11 mouse cellular contexts compared by ENCODE assay signal in the genomic region with DNA sequence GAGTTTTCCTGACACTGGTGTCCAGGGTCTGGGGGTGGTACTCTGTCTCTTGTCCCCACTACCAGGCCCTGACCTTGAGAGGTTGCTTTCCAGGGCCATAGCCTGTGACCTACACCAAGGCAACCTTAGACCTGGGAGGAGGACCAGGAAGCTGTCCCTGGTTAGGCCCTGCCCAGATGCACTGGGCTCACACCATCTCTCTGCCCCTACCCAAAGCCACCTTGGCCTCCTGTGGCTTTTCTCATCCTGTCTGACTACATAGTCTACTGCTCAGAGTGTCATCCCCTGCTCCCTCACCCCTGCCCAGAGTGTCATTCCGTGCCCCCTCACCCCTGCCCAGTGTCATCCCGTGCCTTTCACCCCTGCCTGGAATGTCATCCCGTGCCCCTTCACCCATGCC. TPM values are rescaled to one million over a fixed set of nuclear protein-coding genes. Genes with fewer than 3 reads are reported as not detected.
A peak's percentile ranks its signal among the peaks of the same experiment; 100 is the strongest.
DNase-seq lines count a peak whose midpoint lies in the region; ATAC-seq and TF ChIP-seq lines count a peak whose summit lies in the region.
"Had no signal": no experiment of that assay in that cellular context is flagged by ENCODE, and none has a peak within 500 bp of the region (broad histone marks: within the 10 kb centered on the region; RNA-seq: fewer than 3 reads in every experiment).

No protein-coding gene starts in this region.

- H3K4me2 ChIP-seq in hindbrain, embryonic 11.5 days (replicated peaks; ENCODE audit: low read depth, low read length): no peak overlapping the region
- no peak overlapping the region for H3K4me2 ChIP-seq in hindbrain, embryonic 16.5 days (ENCODE audit: low read length)
- no peak overlapping the region for H3K4me2 ChIP-seq in hindbrain, embryonic 13.5 days
- H3K4me2 ChIP-seq: kidney, embryonic 15.5 days had no signal

- no peak for DNase-seq in hindbrain, embryonic 11.5 days (ENCODE audit: low spot score)
- DNase-seq in midbrain, embryonic 10.5 days (ENCODE audit: low spot score): no peak
- no peak for DNase-seq in cerebellum, postnatal 4 days (ENCODE audit: low spot score in 2 of 2)
- DNase-seq in adrenal gland, postnatal 4 days (ENCODE audit: low spot score in 2 of 2): no peak
- no peak for DNase-seq in cerebellum, postnatal 25 days
- DNase-seq: cerebellum, adult 9-11 months; layer of hippocampus, postnatal 36 days had no signal

- no peaks in the 10 kb centered on the region for H3K9me3 ChIP-seq in hindbrain, embryonic 11.5 days (ENCODE audit: control insufficient read depth, low read length)
- no peaks in the 10 kb centered on the region for H3K9me3 ChIP-seq in hindbrain, embryonic 16.5 days (ENCODE audit: control insufficient read depth, low read length)
- no peaks in the 10 kb centered on the region for H3K9me3 ChIP-seq in hindbrain, embryonic 13.5 days
- no peaks in the 10 kb centered on the region for H3K9me3 ChIP-seq in midbrain, embryonic 10.5 days (replicated peaks)
- H3K9me3 ChIP-seq: kidney, embryonic 15.5 days had no signal

- peak overlapping the region; percentile 19; the same call in 1 of the 2 replicates for H3K27ac ChIP-seq in hindbrain, embryonic 11.5 days (ENCODE audit: low read depth, low read length)
- H3K27ac ChIP-seq in hindbrain, embryonic 16.5 days (ENCODE audit: low read depth, low read length): no peak overlapping the region
- peak overlapping the region; percentile 50 for H3K27ac ChIP-seq in bone marrow, adult 2 months (ENCODE audit: control insufficient read depth, insufficient read depth, low read depth, low read length, poor library complexity)
- H3K27ac ChIP-seq in hindbrain, embryonic 13.5 days: peak overlapping the region; percentile 25; the same call in 1 of the 2 replicates
- H3K27ac ChIP-seq in midbrain, embryonic 10.5 days (replicated peaks): peak overlapping the region; percentile 66
- H3K27ac ChIP-seq: kidney, embryonic 15.5 days had no signal

- no peaks in the 10 kb centered on the region for H3K27me3 ChIP-seq in hindbrain, embryonic 11.5 days (ENCODE audit: control insufficient read depth, insufficient read depth, low read length)
- H3K27me3 ChIP-seq in hindbrain, embryonic 16.5 days (replicated peaks; ENCODE audit: control insufficient read depth, insufficient read depth, low read length): no peaks in the 10 kb centered on the region
- no peaks in the 10 kb centered on the region for H3K27me3 ChIP-seq in hindbrain, embryonic 13.5 days
- peaks cover 35% of the 10 kb centered on the region for H3K27me3 ChIP-seq in midbrain, embryonic 10.5 days (ENCODE audit: low read depth, poor library complexity, severe bottlenecking)
- H3K27me3 ChIP-seq: kidney, embryonic 15.5 days had no signal

- H3K4me3 ChIP-seq in hindbrain, embryonic 11.5 days (ENCODE audit: low read depth, low read length): no peak overlapping the region
- H3K4me3 ChIP-seq in hindbrain, embryonic 16.5 days (ENCODE audit: low read length): no peak overlapping the region
- H3K4me3 ChIP-seq in bone marrow, adult 2 months (replicated peaks; ENCODE audit: control insufficient read depth, low read depth, low read length): no peak overlapping the region
- no peak overlapping the region for H3K4me3 ChIP-seq in hindbrain, embryonic 13.5 days
- H3K4me3 ChIP-seq in midbrain, embryonic 10.5 days: no peak overlapping the region
- H3K4me3 ChIP-seq: kidney, embryonic 15.5 days had no signal

- no peak overlapping the region for H3K9ac ChIP-seq in hindbrain, embryonic 11.5 days (ENCODE audit: low read depth, low read length)
- H3K9ac ChIP-seq in hindbrain, embryonic 16.5 days (ENCODE audit: low read depth, low read length): no peak overlapping the region; the same call in 1 of the 2 replicates
- no peak overlapping the region for H3K9ac ChIP-seq in hindbrain, embryonic 13.5 days
- H3K9ac ChIP-seq: kidney, embryonic 15.5 days had no signal

- ATAC-seq in hindbrain, embryonic 11.5 days (ENCODE audit: low FRiP score): peak; percentile 17
- no peak for ATAC-seq in hindbrain, embryonic 16.5 days
- no peak for ATAC-seq in hindbrain, embryonic 13.5 days (ENCODE audit: low FRiP score)

- WGBS in hindbrain, embryonic 11.5 days: 71% methylated on average over 3 of the region's 3 CpGs
- 51% methylated on average over 3 of the region's 3 CpGs for WGBS in hindbrain, embryonic 16.5 days
- 83% methylated on average over 3 of the region's 3 CpGs for WGBS in bone marrow, adult 2 months
- WGBS in hindbrain, embryonic 13.5 days: 58% methylated on average over 3 of the region's 3 CpGs
- 71% methylated on average over 3 of the region's 3 CpGs for WGBS in midbrain, embryonic 10.5 days

- no peak for TF ChIP-seq CTCF in bone marrow, adult 2 months (IDR thresholded peaks at IDR 0.05; ENCODE audit: control insufficient read depth, insufficient read depth, low read length)

- 0 out of 2 replicates have a peak, but pooled peaks cover 2% of the 10 kb centered on the region for H3K4me1 ChIP-seq in hindbrain, embryonic 11.5 days (replicated peaks; ENCODE audit: control insufficient read depth, insufficient read depth, low read length)
- no peaks in the 10 kb centered on the region for H3K4me1 ChIP-seq in hindbrain, embryonic 16.5 days (ENCODE audit: control insufficient read depth, insufficient read depth, low read depth, low read length)
- H3K4me1 ChIP-seq in bone marrow, adult 2 months (ENCODE audit: control insufficient read depth, insufficient read depth, low read length): peaks cover 10% of the 10 kb centered on the region
- peaks cover 9% of the 10 kb centered on the region for H3K4me1 ChIP-seq in hindbrain, embryonic 13.5 days (replicated peaks)
- H3K4me1 ChIP-seq in midbrain, embryonic 10.5 days: peaks cover 22% of the 10 kb centered on the region

- H3K36me3 ChIP-seq in hindbrain, embryonic 11.5 days (ENCODE audit: control insufficient read depth, insufficient read depth, low read length): no peaks in the 10 kb centered on the region
- H3K36me3 ChIP-seq in hindbrain, embryonic 16.5 days (ENCODE audit: control insufficient read depth, insufficient read depth, low read length): peaks cover 10% of the 10 kb centered on the region
- H3K36me3 ChIP-seq in hindbrain, embryonic 13.5 days: peaks cover 32% of the 10 kb centered on the region
- H3K36me3 ChIP-seq in midbrain, embryonic 10.5 days: peaks cover 62% of the 10 kb centered on the region

- no peak for TF ChIP-seq POLR2A in bone marrow, adult 2 months (IDR thresholded peaks at IDR 0.05; ENCODE audit: borderline replicate concordance, control insufficient read depth, low read depth, low read length)

RNA-seq across cellular contexts. Expression of gene Rbm19, which starts 19.6 kb away (rescaled TPM):
- polyA plus RNA-seq in hindbrain, embryonic 11.5 days (2014; fragmentation: Nextera tagmentation; extraction: Ambion mirVana): 23.0 and 28.7 TPM in 2 replicates
- 21.4 and 21.9 TPM in 2 replicates for polyA plus RNA-seq in hindbrain, embryonic 16.5 days (2015; fragmentation: Nextera tagmentation; extraction: Ambion mirVana)
- 6.8 and 21.3 TPM in 2 replicates for polyA plus RNA-seq in bone marrow, adult 2 months (2011; ENCODE audit: insufficient read depth, insufficient read length, low replicate concordance, missing spikeins)
- 16.2 and 18.1 TPM in 2 replicates for polyA plus RNA-seq in hindbrain, embryonic 13.5 days (2015; fragmentation: Nextera tagmentation; extraction: Ambion mirVana)
- polyA plus RNA-seq in midbrain, embryonic 10.5 days (2016; fragmentation: Nextera tagmentation; extraction: Ambion mirVana): 32.0 and 34.2 TPM in 2 replicates
- 10 to 100 TPM; 27.4 to 27.5 TPM for total RNA-seq in adrenal gland, postnatal 4 days (2021)
